Mouse (Mus musculus) CH12.LX (cell line): ENCODE measurements at regions not wholly inside any gene's neighbourhood (a gene's known extent, or its start where the extent isn't known, plus 50 kb on each side); places are given as distances from the start of the nearest gene placed in this dataset.

Experiments used
- DNase-seq: peaks from one replicate; pipeline ENCODE4 v3.0.0-alpha.2; 2013; ENCODE audit errors: extremely low read depth
- H3K27ac ChIP-seq: 2 replicates; pipeline ENCODE4 v1.5.1; 2012; ENCODE audit warnings: low read depth, mild to moderate bottlenecking, control low read depth, moderate library complexity; ENCODE audit not compliant: insufficient read depth
- H3K27me3 ChIP-seq: replicated peaks from 2 replicates; pipeline ENCODE3; 2012; ENCODE audit warnings: inconsistent platforms
- H3K36me3 ChIP-seq, 2 experiments: replicated peaks in 1 of 2; 2 replicates each; pipeline versions ENCODE3 to v1.6.1; 2012; ENCODE audit warnings: inconsistent platforms in 1 of 2, low read length in 1 of 2, mild to moderate bottlenecking in 1 of 2, mixed read lengths in 1 of 2, moderate library complexity in 1 of 2; ENCODE audit not compliant: control insufficient read depth in 1 of 2, insufficient read depth in 1 of 2
- H3K4me1 ChIP-seq, 2 experiments: 2 replicates each; pipeline ENCODE4 v1.6.1; 2012; ENCODE audit warnings: inconsistent platforms in 1 of 2, moderate library complexity in 1 of 2; ENCODE audit not compliant: insufficient read depth in 2 of 2, control insufficient read depth in 1 of 2
- H3K4me2 ChIP-seq: 2 replicates; pipeline ENCODE4 v1.6.1; 2012; ENCODE audit warnings: low read depth, mild to moderate bottlenecking, control low read depth; ENCODE audit not compliant: poor library complexity, insufficient read depth, severe bottlenecking
- H3K4me3 ChIP-seq, 3 experiments: fragments of 150-350 bp in 1 of 3; sonication (generic) in 1 of 3; replicated peaks in 1 of 3; 2 replicates each; pipeline versions ENCODE3 to v1.5.1; 2011 to 2012; ENCODE audit warnings: low read depth in 2 of 3, low read length in 2 of 3, mild to moderate bottlenecking in 2 of 3, moderate library complexity in 2 of 3, control low read depth in 1 of 3, improper control_type of control experiment in 1 of 3, inconsistent platforms in 1 of 3, mixed read lengths in 1 of 3; ENCODE audit not compliant: poor library complexity in 1 of 3
- H3K79me2 ChIP-seq: replicated peaks from 2 replicates; pipeline ENCODE4 v1.6.1; 2012; ENCODE audit warnings: mild to moderate bottlenecking, moderate library complexity; ENCODE audit not compliant: control insufficient read depth, poor library complexity, insufficient read depth, severe bottlenecking; ENCODE audit errors: extremely low read depth
- H3K9ac ChIP-seq: 2 replicates; pipeline ENCODE4 v1.6.1; 2012; ENCODE audit warnings: low read depth, mild to moderate bottlenecking, control low read depth, moderate library complexity; ENCODE audit not compliant: insufficient read depth
- H3K9me3 ChIP-seq: replicated peaks from 2 replicates; pipeline ENCODE3; 2012; ENCODE audit warnings: low read length, inconsistent platforms, mixed read lengths
- CHD1 ChIP-seq: IDR thresholded peaks from 2 replicates; pipeline ENCODE4 v1.6.1; 2012; ENCODE audit warnings: low read depth, low read length, improper control_type of control experiment, inconsistent platforms
- EP300 ChIP-seq: IDR thresholded peaks from 2 replicates; pipeline ENCODE4 v1.6.1; 2011; ENCODE audit warnings: low read length, improper control_type of control experiment
- ETS1 ChIP-seq: conservative IDR thresholded peaks from 2 replicates; pipeline ENCODE4 v1.6.1; 2012; ENCODE audit warnings: low read depth, mild to moderate bottlenecking, inconsistent platforms, low read length, improper control_type of control experiment, moderate library complexity
- GABPA ChIP-seq: IDR thresholded peaks from 2 replicates; pipeline ENCODE4 v1.6.1; 2012; ENCODE audit warnings: low read depth, low read length, improper control_type of control experiment, inconsistent platforms; ENCODE audit not compliant: insufficient replicate concordance
- IRF4 ChIP-seq: IDR thresholded peaks from 2 replicates; pipeline ENCODE4 v1.6.1; 2014; ENCODE audit warnings: low read depth, mild to moderate bottlenecking, inconsistent platforms, low read length, improper control_type of control experiment
- JUND ChIP-seq: conservative IDR thresholded peaks from 2 replicates; pipeline ENCODE4 v1.6.1; 2011; ENCODE audit warnings: low read depth, low read length, improper control_type of control experiment
- KAT2A ChIP-seq: IDR thresholded peaks from 2 replicates; pipeline ENCODE4 v1.6.1; 2012; ENCODE audit warnings: low read length, improper control_type of control experiment, inconsistent platforms; ENCODE audit not compliant: insufficient replicate concordance
- MAX ChIP-seq: IDR thresholded peaks from 2 replicates; pipeline ENCODE4 v1.6.1; 2011; ENCODE audit warnings: low read length, improper control_type of control experiment
- MXI1 ChIP-seq: IDR thresholded peaks from 2 replicates; pipeline ENCODE4 v1.6.1; 2011; ENCODE audit warnings: mild to moderate bottlenecking, low read depth, low read length, improper control_type of control experiment
- MYC ChIP-seq: IDR thresholded peaks from 2 replicates; pipeline ENCODE4 v1.6.1; 2011; ENCODE audit warnings: low read depth, mild to moderate bottlenecking, improper control_type of control experiment, low read length
- NRF1 ChIP-seq: IDR thresholded peaks from 2 replicates; pipeline ENCODE4 v1.6.1; 2014; ENCODE audit warnings: low read depth, mild to moderate bottlenecking, inconsistent platforms, low read length, improper control_type of control experiment, moderate library complexity
- POLR2A ChIP-seq: IDR thresholded peaks from 2 replicates; pipeline ENCODE4 v1.6.1; 2011; ENCODE audit warnings: low read depth, mild to moderate bottlenecking, improper control_type of control experiment, low read length
- RAD21 ChIP-seq: IDR thresholded peaks from 2 replicates; pipeline ENCODE4 v1.6.1; 2011; ENCODE audit warnings: low read depth, mild to moderate bottlenecking, low read length, improper control_type of control experiment, moderate library complexity
- SIN3A ChIP-seq: IDR thresholded peaks from 2 replicates; pipeline ENCODE4 v1.6.1; 2012; ENCODE audit warnings: low read length, improper control_type of control experiment, inconsistent platforms
- TCF12 ChIP-seq: IDR thresholded peaks from 2 replicates; pipeline ENCODE4 v1.6.1; 2014; ENCODE audit warnings: low read depth, mild to moderate bottlenecking, inconsistent platforms, low read length, improper control_type of control experiment
- USF2 ChIP-seq: conservative IDR thresholded peaks from 2 replicates; pipeline ENCODE4 v1.6.1; 2011; ENCODE audit warnings: low read depth, low read length, improper control_type of control experiment
- ZMIZ1 ChIP-seq: IDR thresholded peaks from 2 replicates; pipeline ENCODE4 v1.6.1; 2012; ENCODE audit warnings: low read depth, mild to moderate bottlenecking, inconsistent platforms, low read length, improper control_type of control experiment
- dilution Hi-C: fragments of 300-500 bp; cut with MboI; formaldehyde crosslinking; loops from 2 replicates; pipeline ENCODE4 v1.14.3; 2020; ENCODE audit warnings: low sequenced_read_pairs; ENCODE audit not compliant: extremely low pct_unique_long_range_greater_than_20kb, extremely low pct_ligation_motif_present
- in situ Hi-C: fragments of 300-500 bp; cut with MboI; formaldehyde crosslinking; loops from 3 replicates; pipeline ENCODE4 v1.14.3; 2019; ENCODE audit warnings: low sequenced_read_pairs, low pct_ligation_motif_present, low pct_unique_long_range_greater_than_20kb, mixed read lengths

GRCm38 (mm10) chr13:46098131-46098530, 133.3 kb upstream of the Atxn1 start:
- Histone ChIP-seq H3K36me3 (no peaks in the 10 kb centered on the region), H3K4me2 (no peak overlapping the region; the same call in 1 of the 2 replicates), H3K79me2 (no peaks in the 10 kb centered on the region), H3K9me3 (no peaks in the 10 kb centered on the region), H3K4me1 (peaks cover 12 to 40% of the 10 kb centered on the region in 2 experiments), H3K27me3 (no peaks in the 10 kb centered on the region), H3K27ac (no peak overlapping the region), H3K9ac (no peak overlapping the region), H3K4me3 (no peak overlapping the region)
- in situ Hi-C loops (no loop called here), dilution Hi-C loops (no loop called here)
- DNase-seq = no peak
- TF ChIP-seq ETS1 = no peak

DNA sequence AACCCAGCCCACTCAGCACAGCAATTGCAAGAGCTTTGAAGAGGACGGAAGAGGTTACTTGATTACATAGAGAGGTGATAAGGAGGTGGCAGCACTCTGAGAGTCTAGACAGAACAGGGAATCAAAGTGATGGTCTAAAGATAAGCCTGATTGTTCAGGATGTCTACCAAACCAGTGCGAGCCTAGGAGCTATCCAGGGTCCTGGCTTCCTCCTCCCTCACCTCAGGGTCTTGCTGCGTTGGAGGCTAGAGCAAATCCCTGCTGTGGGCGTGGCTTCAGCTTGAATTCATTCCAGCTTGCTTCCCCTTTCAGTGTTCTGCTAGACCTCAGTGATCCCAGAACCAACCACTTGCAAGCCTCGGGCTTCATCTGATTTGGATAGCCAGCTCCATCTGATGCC, 132.2 kb upstream of the Atxn1 start:
- Histone ChIP-seq H3K79me2 (no peaks in the 10 kb centered on the region), H3K9me3 (no peaks in the 10 kb centered on the region), H3K9ac (no peak overlapping the region), H3K4me2 (peak overlapping the region; percentile 32; the same call in 1 of the 2 replicates), H3K27ac (no peak overlapping the region), H3K27me3 (no peaks in the 10 kb centered on the region), H3K4me1 (peaks cover 12 to 40% of the 10 kb centered on the region in 2 experiments), H3K36me3 (no peaks in the 10 kb centered on the region), H3K4me3 (no peak overlapping the region)
- in situ Hi-C loops = no loop called here
- dilution Hi-C loops = no loop called here
- DNase-seq = peak; percentile 85
- TF ChIP-seq POLR2A (no peak), MXI1 (peak; percentile 44; the same call in 1 of the 2 replicates), RAD21 (no peak; the same call in 1 of the 2 replicates), MAX (0 out of 2 replicates have a peak, but pooled peaks have one; percentile 51), SIN3A (peak; percentile 74), NRF1 (no peak), MYC (no peak), CHD1 (no peak), EP300 (peak; percentile 57; the same call in 1 of the 2 replicates)
- TF ChIP-seq, all 38 proteins: peak for 4

DNA sequence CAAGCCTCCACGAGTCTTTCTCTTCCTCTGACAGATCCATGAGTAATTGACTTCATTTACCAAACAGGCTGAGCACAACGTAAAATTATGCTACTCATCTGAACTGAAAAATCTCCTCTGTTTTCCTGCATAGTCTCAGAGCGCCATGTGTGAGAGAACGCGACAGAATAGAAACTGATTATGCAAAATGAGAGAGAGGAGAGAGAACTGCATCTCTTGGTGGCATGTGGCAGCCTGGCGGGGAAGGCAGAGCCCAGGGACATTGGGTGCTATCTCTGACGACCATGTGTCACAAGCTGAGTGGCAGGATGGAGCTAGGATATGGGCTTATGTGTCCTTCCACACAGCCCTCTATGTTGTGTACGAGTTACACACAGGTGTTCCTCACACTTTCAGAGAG, 131.6 kb upstream of the Atxn1 start:
- Histone ChIP-seq H3K9ac (no peak overlapping the region), H3K27ac (no peak overlapping the region), H3K27me3 (no peaks in the 10 kb centered on the region), H3K4me3 (no peak overlapping the region), H3K79me2 (no peaks in the 10 kb centered on the region), H3K4me1 (peaks cover 13 to 42% of the 10 kb centered on the region in 2 experiments), H3K36me3 (no peaks in the 10 kb centered on the region), H3K4me2 (0 out of 2 replicates have a peak overlapping the region, but pooled peaks have one; percentile 32), H3K9me3 (no peaks in the 10 kb centered on the region)
- 0 out of 2 replicates have a peak, but pooled peaks have one; percentile 24 for TF ChIP-seq IRF4
- no peak for TF ChIP-seq JUND
- no peak for TF ChIP-seq GABPA
- TF ChIP-seq TCF12 = no peak
- TF ChIP-seq MAX = no peak
- TF ChIP-seq USF2 = no peak
- 0 out of 2 replicates have a peak, but pooled peaks have one; percentile 25 for TF ChIP-seq MYC
- no peak for TF ChIP-seq SIN3A
- TF ChIP-seq KAT2A = no peak
- no peak for TF ChIP-seq NRF1
- TF ChIP-seq CHD1 = no peak
- no peak for TF ChIP-seq ZMIZ1
- in situ Hi-C loops (no loop called here), dilution Hi-C loops (no loop called here)
- peak; percentile 24 for DNase-seq
